Mouse (Mus musculus) myocyte (in vitro differentiated cells): ENCODE measurements around the gene St5.
A peak's percentile ranks its signal among the peaks of the same experiment; 100 is the strongest.

Experiments
- CEBPB ChIP-seq: IDR thresholded peaks from 2 replicates; pipeline ENCODE4 v1.6.1; 2011; ENCODE audit warnings: mild to moderate bottlenecking, moderate library complexity; ENCODE audit not compliant: poor library complexity, insufficient read depth, severe bottlenecking
- E2F4 ChIP-seq: IDR thresholded peaks from one replicate; pipeline ENCODE4 v1.6.1; 2011; ENCODE audit warnings: mild to moderate bottlenecking, control low read depth, moderate library complexity; ENCODE audit not compliant: insufficient read depth
- MYOD1 ChIP-seq, 3 experiments: IDR thresholded peaks; one replicate each; pipeline ENCODE4 v1.6.1; 2011; ENCODE audit warnings: control low read depth in 2 of 3, low read depth in 2 of 3, mild to moderate bottlenecking in 2 of 3, moderate library complexity in 1 of 3; ENCODE audit not compliant: insufficient read length in 2 of 3, control insufficient read depth in 1 of 3
- MYOG ChIP-seq, 3 experiments: IDR thresholded peaks; one replicate each; pipeline ENCODE4 v1.6.1; 2011; ENCODE audit warnings: control low read depth in 2 of 3, low read depth in 2 of 3, mild to moderate bottlenecking in 2 of 3; ENCODE audit not compliant: insufficient read length in 2 of 3, control insufficient read depth in 1 of 3, insufficient read depth in 1 of 3
- POLR2A ChIP-seq: IDR thresholded peaks from one replicate; pipeline ENCODE4 v1.6.1; 2011; ENCODE audit warnings: low read depth, mild to moderate bottlenecking, control low read depth, moderate library complexity; ENCODE audit not compliant: insufficient read length
- POLR2AphosphoS2 ChIP-seq: IDR thresholded peaks from one replicate; pipeline ENCODE4 v1.6.1; 2011; ENCODE audit warnings: low read depth, control low read depth; ENCODE audit not compliant: insufficient read length
- REST ChIP-seq: IDR thresholded peaks from one replicate; pipeline ENCODE4 v1.6.1; 2011; ENCODE audit warnings: mild to moderate bottlenecking, control low read depth, moderate library complexity; ENCODE audit not compliant: insufficient read depth, insufficient read length
- TCF12 ChIP-seq: IDR thresholded peaks from one replicate; pipeline ENCODE4 v1.6.1; 2011; ENCODE audit warnings: mild to moderate bottlenecking, control low read depth; ENCODE audit not compliant: poor library complexity, insufficient read depth, severe bottlenecking
- USF1 ChIP-seq: IDR thresholded peaks from one replicate; pipeline ENCODE4 v1.6.1; 2011; ENCODE audit warnings: low read depth, mild to moderate bottlenecking, control low read depth, moderate library complexity

DNA sequence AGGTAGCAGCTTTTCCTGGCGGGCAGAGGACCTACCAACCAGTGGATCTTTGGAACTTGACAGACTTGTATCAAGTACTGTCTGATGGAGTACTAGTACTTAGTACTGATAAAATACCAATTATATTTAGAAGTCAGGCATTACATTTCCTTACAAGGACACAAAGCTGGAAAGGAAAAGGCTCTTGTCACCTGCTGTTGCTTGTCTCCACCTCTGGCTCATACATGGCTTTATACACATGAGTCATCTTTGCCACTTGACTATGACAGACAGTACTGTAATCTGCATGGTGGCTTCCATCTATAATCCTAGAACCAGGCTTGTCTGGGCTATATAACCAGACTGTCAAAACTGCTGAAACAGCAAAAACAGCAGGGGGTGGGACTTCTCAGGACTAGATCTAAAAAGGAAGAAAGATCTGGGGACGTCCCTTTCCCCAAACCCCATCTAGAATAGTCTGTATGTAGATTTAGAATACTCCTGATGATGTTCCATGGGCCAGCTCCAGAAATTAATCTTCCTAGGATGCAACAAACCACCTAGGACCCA is 10.1 kb upstream of the St5 start:
- TF ChIP-seq POLR2A: no peak
- no peak for TF ChIP-seq CEBPB
- TF ChIP-seq POLR2AphosphoS2: no peak
- TF ChIP-seq E2F4: no peak
- TF ChIP-seq MYOG (IDR thresholded peaks at IDR 0.05; ENCODE audit: control insufficient read depth in 1 of 3, insufficient read depth in 1 of 3, insufficient read length in 2 of 3, low read depth in 2 of 3): no peak
- peak; percentile 60 to 85 (median 84) for TF ChIP-seq MYOD1 (IDR thresholded peaks at IDR 0.05; ENCODE audit: control insufficient read depth in 1 of 3, insufficient read length in 2 of 3, low read depth in 2 of 3)
- TF ChIP-seq USF1: no peak
- TF ChIP-seq REST: no peak
- TF ChIP-seq TCF12: no peak
